Mouse (Mus musculus) urinary bladder, postnatal 10 days (tissue): ENCODE data around the gene Pdgfc.

Experiments
- DNase-seq: peaks from one replicate; pipeline ENCODE4 v3.0.0; 2022; ENCODE audit warnings: low spot score

The Pdgfc gene

GRCm38 (mm10) chr3:81150228-81150627, 114.0 kb downstream of the Pdgfc start:
- DNase-seq: no peak

- no peak for DNase-seq
These were observed 118.2 kb downstream of the Pdgfc start for GRCm38 (mm10) chr3:81154420-81154819.

GRCm38 (mm10) chr3:81160457-81161165, 124.4 kb downstream of the Pdgfc start:
- DNase-seq: no peak

DNA sequence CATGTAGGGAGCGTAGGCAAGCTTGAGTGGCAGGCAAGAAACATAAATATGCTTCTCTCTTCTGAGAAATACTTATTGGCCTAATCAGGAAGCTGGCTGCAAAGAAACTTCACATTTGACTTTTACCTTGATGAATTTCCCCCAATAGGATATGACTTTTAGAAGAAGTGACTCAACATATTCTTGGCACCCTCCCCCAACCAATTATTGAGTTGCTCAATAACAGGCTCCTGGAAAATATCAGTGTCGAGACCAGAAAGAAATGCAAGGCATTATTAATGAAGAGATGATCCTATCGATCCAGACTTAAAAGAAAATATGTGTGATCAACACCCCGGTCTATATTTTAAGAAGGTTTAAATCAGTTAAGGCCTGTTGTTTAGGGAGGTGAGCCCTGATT, 125.9 kb downstream of the Pdgfc start:
- DNase-seq: no peak

DNA sequence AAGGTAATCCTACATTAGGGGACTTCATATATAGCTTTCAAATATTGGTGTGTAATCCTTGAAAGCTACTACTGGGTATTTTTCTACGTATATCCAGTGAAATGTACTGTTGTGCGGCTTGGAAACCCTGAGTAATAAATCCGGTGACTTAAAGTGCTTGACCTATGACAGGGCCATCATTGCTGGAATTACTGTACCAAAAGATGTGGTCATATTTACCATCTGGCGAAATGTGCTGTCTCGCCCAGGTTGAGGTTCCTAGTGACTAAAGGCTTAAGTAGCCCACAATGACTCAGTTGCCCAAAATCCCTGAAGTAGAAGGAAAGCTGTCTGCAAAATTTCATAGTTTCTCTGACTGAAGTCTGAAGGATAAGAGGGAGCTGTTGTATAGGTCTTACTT, 127.9 kb downstream of the Pdgfc start:
- DNase-seq: no peak

DNA sequence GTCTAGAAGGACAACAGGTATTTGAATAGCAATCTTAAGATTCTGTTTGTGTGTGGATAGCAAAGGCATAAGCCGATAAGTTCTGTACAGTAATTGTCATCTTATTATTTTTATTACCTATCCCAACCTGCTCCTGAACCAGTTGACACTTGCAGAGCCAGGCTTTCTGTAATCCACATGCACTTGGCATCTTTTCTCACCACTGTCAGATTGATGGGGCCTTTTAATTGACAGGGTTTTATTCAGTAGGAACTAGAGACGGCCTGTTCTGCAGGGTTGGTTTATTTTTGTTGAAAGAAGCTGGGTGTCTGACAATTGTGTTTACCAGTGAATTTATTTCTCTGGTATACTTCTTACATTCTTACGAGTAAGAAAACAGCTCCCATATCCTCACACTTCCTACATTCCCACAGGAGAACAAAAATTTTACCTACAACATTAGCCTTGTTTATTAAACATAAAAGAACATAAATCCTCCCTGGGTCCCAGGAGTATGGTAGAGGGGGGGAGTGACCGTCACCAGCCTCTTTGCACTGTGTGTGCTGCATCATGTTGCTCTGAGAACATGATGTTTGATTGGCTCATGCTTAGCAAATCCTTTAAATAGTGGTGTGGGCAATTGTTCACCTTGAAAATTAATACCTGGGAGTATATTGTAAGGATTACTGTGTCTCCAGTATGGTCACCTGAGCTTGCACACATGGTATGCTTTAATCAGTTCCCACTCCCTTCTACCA, 134.0 kb downstream of the Pdgfc start:
- no peak for DNase-seq

GRCm38 (mm10) chr3:81174832-81175231, 138.6 kb downstream of the Pdgfc start:
- DNase-seq: no peak

DNA sequence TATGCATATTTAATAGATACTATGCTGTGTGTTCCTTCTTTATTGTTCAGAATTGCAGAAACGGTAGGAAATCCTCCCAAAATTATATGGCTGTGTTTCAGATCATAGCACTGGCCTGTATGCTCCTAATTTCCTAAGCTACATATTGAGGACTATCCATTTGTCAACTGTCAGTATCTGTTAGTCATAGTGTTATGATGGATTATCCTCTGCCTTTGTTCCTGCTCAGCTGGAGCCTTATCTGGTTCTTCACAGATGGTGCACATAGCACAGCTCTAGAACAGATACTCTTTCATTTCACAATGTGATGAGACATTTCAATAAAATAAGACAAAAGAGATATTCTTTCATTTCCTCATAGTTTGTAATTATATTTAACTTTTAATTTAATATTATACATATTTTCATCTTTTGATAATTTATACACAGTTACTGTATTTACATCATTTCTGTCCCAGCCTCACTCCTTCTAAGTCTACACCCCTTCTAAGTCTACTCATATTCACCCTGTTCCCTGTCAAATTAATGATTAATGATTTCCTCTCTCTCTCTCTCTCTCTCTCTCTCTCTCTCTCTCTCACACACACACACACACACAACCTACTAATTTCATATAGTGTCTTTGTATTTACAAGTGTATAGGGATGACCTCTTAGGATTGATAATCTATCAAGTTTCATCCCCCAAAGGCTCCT, 145.2 kb downstream of the Pdgfc start:
- no peak for DNase-seq

DNA sequence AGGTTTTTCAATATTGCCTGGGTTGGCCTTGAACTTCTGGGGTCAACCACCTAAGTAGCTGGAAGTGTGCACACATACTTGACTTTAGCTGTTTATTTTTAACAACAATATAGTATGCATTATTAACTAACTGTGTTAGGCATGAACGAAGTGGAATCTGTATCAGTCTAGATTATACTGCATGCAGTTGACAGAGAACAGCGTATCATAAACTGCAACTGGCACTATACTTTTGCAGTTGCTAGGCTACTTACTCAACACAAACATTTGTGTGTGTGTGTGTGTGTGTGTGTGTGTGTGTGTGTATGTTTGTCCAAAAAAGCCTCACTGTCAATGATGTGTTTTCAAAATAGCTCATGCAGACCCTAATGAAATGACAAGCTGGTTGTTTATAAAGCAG, 160.7 kb downstream of the Pdgfc start:
- DNase-seq: no peak

DNA sequence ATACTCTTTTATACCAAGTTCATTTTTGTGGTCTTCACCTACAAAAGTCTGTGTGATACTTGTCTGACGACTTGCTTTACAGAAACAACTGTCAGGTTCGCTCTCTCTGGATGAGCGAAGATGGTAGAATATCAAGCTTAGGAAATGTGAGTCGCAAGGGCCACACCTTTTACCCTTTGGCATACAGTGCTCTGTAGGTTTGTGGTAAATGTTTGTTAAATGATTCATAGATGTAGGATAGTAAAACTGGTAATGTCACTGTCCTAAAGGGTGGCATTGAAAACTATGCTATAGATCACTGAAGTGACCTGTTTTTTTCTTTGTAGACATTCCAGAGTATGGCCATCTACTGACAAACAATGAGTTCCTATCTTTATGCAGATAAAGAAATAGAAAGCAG, 161.4 kb downstream of the Pdgfc start:
- DNase-seq: no peak

DNA sequence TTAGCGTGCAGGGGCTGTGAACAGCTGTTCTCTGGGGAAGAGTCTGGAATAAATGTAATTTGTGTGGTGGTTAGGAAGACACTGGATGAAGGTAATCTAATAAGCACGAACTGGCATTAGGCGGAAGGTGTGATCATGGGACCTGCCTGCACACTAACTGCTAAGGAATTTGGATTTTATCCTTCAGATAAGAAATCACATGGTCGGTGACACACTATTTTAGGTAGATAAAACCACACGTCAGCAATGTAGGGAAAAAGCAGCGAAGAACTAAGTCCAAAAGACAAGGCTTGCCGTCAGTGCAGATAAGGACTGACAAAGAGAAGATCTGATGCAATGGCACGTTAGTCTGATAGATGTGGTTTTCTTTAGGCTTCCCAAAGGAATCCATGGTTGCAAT, 164.4 kb downstream of the Pdgfc start:
- DNase-seq: no peak

DNA sequence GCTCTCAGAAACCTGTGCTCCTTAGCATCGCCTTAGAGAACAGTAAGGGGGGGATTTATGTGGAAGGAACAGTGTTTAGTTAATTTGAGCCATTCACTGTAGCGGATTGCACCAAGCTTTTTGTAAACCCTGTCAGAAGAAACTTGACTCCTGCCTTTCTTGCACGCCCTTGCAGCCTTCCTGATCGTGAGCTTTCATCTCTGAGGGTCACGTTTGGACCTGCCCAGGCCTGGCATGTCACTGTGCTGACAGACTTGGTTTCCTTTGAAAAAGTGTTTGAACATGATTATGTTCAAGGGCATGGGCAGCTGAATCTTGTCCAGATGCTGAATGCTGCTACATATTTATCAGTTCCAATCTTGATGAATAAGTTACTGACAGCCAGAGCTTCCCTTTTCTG, 169.0 kb downstream of the Pdgfc start:
- DNase-seq: no peak

DNA sequence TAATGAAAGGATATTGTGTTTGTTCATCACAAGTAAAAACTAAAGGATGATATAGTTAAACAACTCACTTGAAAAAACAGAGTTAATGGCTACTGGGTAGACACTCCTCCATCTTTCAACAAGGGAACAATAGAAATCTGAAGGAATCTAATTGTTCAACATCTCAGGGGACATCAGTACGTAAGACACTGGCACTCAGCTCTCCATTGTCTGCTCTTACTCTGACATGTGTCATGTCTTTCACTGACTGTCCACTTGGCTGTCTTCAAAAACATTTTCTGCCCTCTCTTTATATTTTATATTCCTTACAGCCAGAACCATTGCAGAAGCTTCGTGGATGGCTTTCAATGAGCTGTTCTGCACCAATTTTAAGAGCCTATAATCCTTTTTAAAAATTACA, 172.0 kb downstream of the Pdgfc start:
- DNase-seq: no peak

GRCm38 (mm10) chr3:81211147-81211546, 174.9 kb downstream of the Pdgfc start:
- no peak for DNase-seq

GRCm38 (mm10) chr3:81211666-81212065, 175.4 kb downstream of the Pdgfc start:
- DNase-seq: no peak

DNA sequence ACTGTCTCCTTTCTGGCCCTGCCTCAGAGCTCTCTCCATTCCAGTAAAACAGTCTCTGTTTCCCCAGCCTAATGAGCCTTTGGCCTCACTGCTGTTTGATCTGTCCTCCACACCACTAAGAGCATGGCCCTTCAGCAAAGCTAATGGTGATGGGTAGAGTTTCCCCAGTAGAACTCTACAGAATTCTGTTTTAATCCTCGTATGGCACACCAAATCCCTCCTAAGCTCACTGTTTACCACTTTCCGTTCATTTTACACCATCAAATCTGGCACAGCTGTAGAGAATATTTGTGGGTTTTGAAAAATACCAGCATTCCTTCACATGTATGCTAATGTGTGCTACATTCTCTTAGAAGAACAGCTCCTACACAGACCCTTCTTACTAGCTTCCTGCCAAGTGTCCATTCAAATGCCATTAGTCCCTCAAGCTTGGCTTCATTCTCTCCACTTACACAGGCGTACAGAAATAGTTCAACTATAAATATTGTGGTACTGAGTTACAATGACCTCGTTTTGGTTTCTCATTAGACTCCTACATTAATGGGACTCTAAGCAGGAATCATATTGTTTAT, 179.4 kb downstream of the Pdgfc start:
- no peak for DNase-seq

- DNase-seq: no peak
These were observed 185.5 kb downstream of the Pdgfc start for GRCm38 (mm10) chr3:81221682-81222081.

- no peak for DNase-seq
These were observed 192.1 kb downstream of the Pdgfc start for GRCm38 (mm10) chr3:81228344-81228743.

- DNase-seq: no peak
These were observed 206.7 kb downstream of the Pdgfc start for GRCm38 (mm10) chr3:81242697-81243590.

DNA sequence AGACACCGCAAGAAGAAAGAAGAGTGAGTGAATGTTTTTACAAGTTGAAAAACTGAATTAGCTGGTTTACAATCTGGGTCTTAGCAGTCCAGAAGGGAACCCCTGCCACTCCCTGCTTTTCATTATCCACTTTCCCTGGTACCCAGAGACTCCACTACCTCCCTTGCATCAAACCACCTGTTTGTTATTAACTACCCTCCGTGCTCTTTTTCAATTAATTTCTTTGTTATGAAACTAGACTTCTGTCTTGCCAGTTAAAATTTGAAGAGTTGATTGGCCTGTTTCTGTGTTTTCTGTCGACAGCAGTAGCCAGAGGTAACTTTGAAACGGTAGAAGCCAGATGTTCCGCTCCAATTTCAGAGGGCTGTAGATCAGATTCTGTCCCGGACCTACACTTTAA, 207.4 kb downstream of the Pdgfc start:
- no peak for DNase-seq

GRCm38 (mm10) chr3:81262801-81263200, 226.6 kb downstream of the Pdgfc start:
- no peak for DNase-seq
